8 mouse cellular contexts compared by ENCODE assay signal in genomic region chr10:82170808-82171207, GRCm38 (mm10). TPM values are rescaled to one million over a fixed set of nuclear protein-coding genes. Genes with fewer than 3 reads are reported as not detected.
DNase-seq lines count a peak whose midpoint lies in the region.

No protein-coding gene starts in this region.

- peak; percentile 40 to 64 for DNase-seq in cerebellum, postnatal 10 days
- no peak for DNase-seq in cerebellum, adult 11-12 months
- peak; percentile 12 to 19 for DNase-seq in layer of hippocampus, postnatal 10 days (ENCODE audit: low spot score in 2 of 2)
- no peak for DNase-seq in layer of hippocampus, adult 11-12 months (ENCODE audit: low spot score)
- peak; percentile 36 for DNase-seq in Muller cell, postnatal 12 days (ENCODE audit: inconsistent ontology term)
- DNase-seq in lung, postnatal 36 days = peak; percentile 31
- DNase-seq in urinary bladder, postnatal 10 days (ENCODE audit: low spot score) = no peak
- DNase-seq in left cerebral cortex, postnatal 36 days (ENCODE audit: low spot score in 2 of 2) = no peak

- intact Hi-C loops in left cerebral cortex, postnatal 36 days (cut with DNase I) = no loop called here

RNA-seq across cellular contexts. Expression of gene AU041133, which starts 43.0 kb away (rescaled TPM):
- 10 to 100 TPM; 11.8 to 12.4 TPM for total RNA-seq in layer of hippocampus, postnatal 10 days (2021)
- 10 to 100 TPM in 1 of 2 experiments, 1 to 10 TPM in 1; 7.8 to 11.2 TPM for total RNA-seq in left cerebral cortex, postnatal 36 days (2021)

Comparison
In these comparisons a context has a peak if more than half of its experiments do, and no peak if none do; other contexts are left out.
1. DNase-seq: peak in cerebellum, postnatal 10 days (2 of 2), layer of hippocampus, postnatal 10 days (2 of 2), Muller cell, postnatal 12 days (single experiment) and lung, postnatal 36 days (single experiment); none in cerebellum, adult 11-12 months (single experiment), layer of hippocampus, adult 11-12 months (single experiment), urinary bladder, postnatal 10 days (single experiment) and left cerebral cortex, postnatal 36 days (0 of 2).